Mouse (Mus musculus) G1E (cell line): Measurements from ENCODE around the gene Kcnh7.

ENCODE experiments used
- CTCF ChIP-seq: IDR thresholded peaks from 2 replicates; pipeline ENCODE4 v1.5.1; 2012; ENCODE audit warnings: low read depth, low read length, inconsistent platforms, mixed read lengths
- GATA2 ChIP-seq: IDR thresholded peaks from 2 replicates; pipeline ENCODE4 v1.6.1; 2012; ENCODE audit warnings: low read depth, low read length, inconsistent platforms, borderline replicate concordance
- POLR2AphosphoS5 ChIP-seq: IDR thresholded peaks from 2 replicates; pipeline ENCODE4 v1.6.1; 2012; ENCODE audit warnings: low read depth, low read length, inconsistent platforms; ENCODE audit not compliant: insufficient replicate concordance

DNA sequence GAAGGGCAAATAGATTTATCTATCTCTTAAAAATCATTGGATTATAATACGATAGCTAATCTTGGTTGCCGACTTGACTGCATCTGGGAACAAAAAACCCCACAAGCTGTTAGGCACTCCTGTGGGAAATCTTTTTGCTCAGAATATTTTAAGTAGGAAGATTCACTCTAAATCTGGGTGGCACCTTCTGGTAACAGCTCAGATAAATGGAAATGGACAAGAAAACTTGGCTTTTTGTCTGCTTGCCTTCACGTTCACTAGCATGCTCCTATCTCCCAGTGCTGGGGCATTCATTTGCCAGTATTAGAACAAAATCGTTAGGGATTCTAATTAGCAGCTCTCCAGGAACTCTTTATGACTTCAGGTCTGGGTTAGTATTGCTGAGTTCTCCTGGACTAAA, 260.3 kb downstream of the Kcnh7 start:
- no peak for TF ChIP-seq CTCF
- no peak for TF ChIP-seq POLR2AphosphoS5
- TF ChIP-seq GATA2 = no peak
